12 mouse cellular contexts compared by ENCODE assay signal in genomic region chr8:45610426-45611215, GRCm38 (mm10).
A peak's percentile ranks its signal among the peaks of the same experiment; 100 is the strongest.
DNase-seq lines count a peak whose midpoint lies in the region; ATAC-seq and TF ChIP-seq lines count a peak whose summit lies in the region.
"Had no signal": no experiment of that assay in that cellular context is flagged by ENCODE, and none has a peak within 500 bp of the region (broad histone marks: within the 10 kb centered on the region; RNA-seq: fewer than 3 reads in every experiment).

No protein-coding gene starts in this region.

- TF ChIP-seq CTCF in lung, embryonic 14.5 days (IDR thresholded peaks at IDR 0.05; ENCODE audit: low read depth) = no peak
- no peak for TF ChIP-seq CTCF in forebrain, postnatal 0 days (IDR thresholded peaks at IDR 0.05; ENCODE audit: low read depth)

- no peak overlapping the region for H3K4me3 ChIP-seq in lung, embryonic 14.5 days (ENCODE audit: low read depth, low read length)
- no peak overlapping the region for H3K4me3 ChIP-seq in intestine, embryonic 16.5 days (ENCODE audit: low read length)
- no peak overlapping the region for H3K4me3 ChIP-seq in liver, embryonic 13.5 days (replicated peaks)
- H3K4me3 ChIP-seq in forebrain, postnatal 0 days (ENCODE audit: low read depth, low read length) = no peak overlapping the region
- H3K4me3 ChIP-seq: midbrain, embryonic 12.5 days had no signal

- no peaks in the 10 kb centered on the region for H3K36me3 ChIP-seq in lung, embryonic 14.5 days (ENCODE audit: insufficient read depth)
- H3K36me3 ChIP-seq in intestine, embryonic 16.5 days (ENCODE audit: control insufficient read depth, insufficient read depth, low read length) = no peaks in the 10 kb centered on the region
- H3K36me3 ChIP-seq in liver, embryonic 13.5 days = no peaks in the 10 kb centered on the region
- H3K36me3 ChIP-seq in forebrain, postnatal 0 days (ENCODE audit: insufficient read depth) = no peaks in the 10 kb centered on the region
- H3K36me3 ChIP-seq: G1E; midbrain, embryonic 12.5 days had no signal

- H3K9me3 ChIP-seq in lung, embryonic 14.5 days (ENCODE audit: low read depth, low read length) = no peaks in the 10 kb centered on the region
- no peaks in the 10 kb centered on the region for H3K9me3 ChIP-seq in intestine, embryonic 16.5 days (ENCODE audit: control insufficient read depth, low read length)
- H3K9me3 ChIP-seq in liver, embryonic 13.5 days (replicated peaks) = no peaks in the 10 kb centered on the region
- no peaks in the 10 kb centered on the region for H3K9me3 ChIP-seq in forebrain, postnatal 0 days (ENCODE audit: low read length)
- H3K9me3 ChIP-seq: midbrain, embryonic 12.5 days had no signal

- H3K4me1 ChIP-seq in lung, embryonic 14.5 days (ENCODE audit: insufficient read depth) = no peaks in the 10 kb centered on the region; the same call in 1 of the 2 replicates
- H3K4me1 ChIP-seq in intestine, embryonic 16.5 days (ENCODE audit: control insufficient read depth, insufficient read depth, low read length) = peaks cover 7% of the 10 kb centered on the region; the same call in 1 of the 2 replicates
- H3K4me1 ChIP-seq in liver, embryonic 13.5 days (replicated peaks) = no peaks in the 10 kb centered on the region
- no peaks in the 10 kb centered on the region for H3K4me1 ChIP-seq in forebrain, postnatal 0 days (ENCODE audit: insufficient read depth)

- no peak overlapping the region for H3K4me2 ChIP-seq in lung, embryonic 14.5 days
- H3K4me2 ChIP-seq in intestine, embryonic 16.5 days (ENCODE audit: low read depth, low read length) = no peak overlapping the region
- H3K4me2 ChIP-seq in liver, embryonic 13.5 days = no peak overlapping the region
- H3K4me2 ChIP-seq in forebrain, postnatal 0 days (ENCODE audit: low read depth) = no peak overlapping the region
- H3K4me2 ChIP-seq: midbrain, embryonic 12.5 days had no signal

- peak; percentile 49 for DNase-seq in adrenal gland, adult 2 months
- no peak for DNase-seq in adrenal gland, postnatal 14 days
- peak; percentile 22 for DNase-seq in lung, embryonic 14.5 days
- DNase-seq in lung, postnatal 14 days = no peak
- DNase-seq in liver, embryonic 13.5 days = no peak
- no peak for DNase-seq in layer of hippocampus, postnatal 14 days (ENCODE audit: low spot score in 2 of 2)
- no peak for DNase-seq in forebrain, postnatal 0 days
- DNase-seq: cerebellum, adult 9-11 months; thymus, postnatal 25 days had no signal

- H3K27ac ChIP-seq in lung, embryonic 14.5 days (ENCODE audit: low read depth) = no peak overlapping the region
- H3K27ac ChIP-seq in intestine, embryonic 16.5 days (ENCODE audit: low read length) = peak overlapping the region; percentile 45; the same call in 1 of the 2 replicates
- H3K27ac ChIP-seq in liver, embryonic 13.5 days = peak overlapping the region; percentile 35; the same call in 1 of the 2 replicates
- no peak overlapping the region for H3K27ac ChIP-seq in forebrain, postnatal 0 days (ENCODE audit: low read depth, low read length)
- H3K27ac ChIP-seq: midbrain, embryonic 12.5 days had no signal

- H3K9ac ChIP-seq in lung, embryonic 14.5 days = no peak overlapping the region
- no peak overlapping the region for H3K9ac ChIP-seq in intestine, embryonic 16.5 days (ENCODE audit: low read depth, low read length)
- H3K9ac ChIP-seq in liver, embryonic 13.5 days = no peak overlapping the region
- H3K9ac ChIP-seq in forebrain, postnatal 0 days = no peak overlapping the region
- H3K9ac ChIP-seq: midbrain, embryonic 12.5 days had no signal

- no peak for ATAC-seq in lung, embryonic 14.5 days (ENCODE audit: insufficient read depth)
- ATAC-seq in intestine, embryonic 16.5 days = peak; percentile 83
- peak; percentile 55 for ATAC-seq in liver, embryonic 13.5 days (ENCODE audit: low read depth)
- ATAC-seq in forebrain, postnatal 0 days = no peak

- H3K27me3 ChIP-seq in lung, embryonic 14.5 days (ENCODE audit: insufficient read depth, low read length) = no peaks in the 10 kb centered on the region
- no peaks in the 10 kb centered on the region for H3K27me3 ChIP-seq in intestine, embryonic 16.5 days (replicated peaks; ENCODE audit: control insufficient read depth, insufficient read depth, low read length)
- H3K27me3 ChIP-seq in liver, embryonic 13.5 days = no peaks in the 10 kb centered on the region
- no peaks in the 10 kb centered on the region for H3K27me3 ChIP-seq in forebrain, postnatal 0 days (ENCODE audit: insufficient read depth, low read length)
- H3K27me3 ChIP-seq: midbrain, embryonic 12.5 days had no signal

- WGBS in lung, embryonic 14.5 days = 13% methylated on average over 7 of the region's 7 CpGs
- 23% methylated on average over 7 of the region's 7 CpGs for WGBS in intestine, embryonic 16.5 days
- 42% methylated on average over 7 of the region's 7 CpGs for WGBS in liver, embryonic 13.5 days (ENCODE audit: insufficient replicate concordance)
- WGBS in forebrain, postnatal 0 days = 25% methylated on average over 7 of the region's 7 CpGs

Comparison
In these comparisons a context has a peak if more than half of its experiments do, and no peak if none do; other contexts are left out.
1. DNase-seq: peak in adrenal gland, adult 2 months (single experiment) and lung, embryonic 14.5 days (single experiment); none in adrenal gland, postnatal 14 days (single experiment), lung, postnatal 14 days (single experiment), liver, embryonic 13.5 days (single experiment), layer of hippocampus, postnatal 14 days (0 of 2) and forebrain, postnatal 0 days (single experiment).
2. ATAC-seq: peak in intestine, embryonic 16.5 days (single experiment) and liver, embryonic 13.5 days (single experiment); none in lung, embryonic 14.5 days (single experiment) and forebrain, postnatal 0 days (single experiment).
3. H3K27ac ChIP-seq: peak in intestine, embryonic 16.5 days (single experiment) and liver, embryonic 13.5 days (single experiment); none in lung, embryonic 14.5 days (single experiment) and forebrain, postnatal 0 days (single experiment).